Mouse (Mus musculus) C2C12 (cell line): Measurements from ENCODE around the gene Col24a1.

ENCODE experiments used
- CTCF ChIP-seq: IDR thresholded peaks from one replicate; pipeline ENCODE4 v1.5.1; 2011; ENCODE audit not compliant: control insufficient read depth, insufficient read depth, insufficient read length
- MYOG ChIP-seq: IDR thresholded peaks from one replicate; pipeline ENCODE4 v1.6.1; 2011; ENCODE audit not compliant: control insufficient read depth, insufficient read length; ENCODE audit errors: extremely low read depth

DNA sequence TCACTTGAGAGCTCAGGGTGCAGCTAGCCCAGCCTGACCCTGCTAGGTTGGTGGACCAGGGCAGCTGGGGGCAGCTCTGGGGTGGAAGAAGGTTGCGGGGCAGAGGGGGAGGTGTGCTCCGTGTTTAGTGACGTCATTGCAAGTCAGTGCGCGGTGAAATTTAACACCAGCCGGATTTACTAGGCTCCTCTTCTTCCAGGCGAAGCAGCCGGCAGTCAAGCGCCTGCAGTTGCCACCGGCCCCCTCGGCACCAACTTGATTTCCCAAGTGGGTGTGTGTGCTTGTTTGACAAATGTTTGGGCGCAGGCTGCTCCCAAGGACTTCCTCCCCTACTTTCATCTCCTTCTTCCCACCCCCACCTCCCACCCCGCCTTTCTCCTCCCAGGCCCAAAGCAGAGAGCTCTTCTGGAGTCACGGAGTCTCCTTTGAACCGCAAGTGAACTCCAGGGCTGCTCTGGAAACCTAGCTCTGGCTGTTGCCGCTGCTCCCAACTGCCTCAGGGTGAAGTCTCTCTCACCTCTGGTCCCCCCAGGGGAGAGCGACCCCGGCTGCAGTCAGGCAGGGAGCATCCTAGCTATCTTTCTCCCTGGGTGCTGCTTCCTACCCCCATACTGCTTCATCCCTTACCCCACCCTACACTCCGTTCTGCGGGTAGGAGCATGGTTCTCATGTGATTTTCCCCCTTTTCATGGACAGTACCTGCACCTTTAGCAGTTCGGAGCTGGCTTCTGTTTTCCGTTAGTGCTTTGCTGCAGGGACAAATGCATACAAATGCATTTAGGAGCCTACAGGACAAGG, at the start of gene Col24a1:
- TF ChIP-seq CTCF (no peak), MYOG (no peak)
